In the genomic region with DNA sequence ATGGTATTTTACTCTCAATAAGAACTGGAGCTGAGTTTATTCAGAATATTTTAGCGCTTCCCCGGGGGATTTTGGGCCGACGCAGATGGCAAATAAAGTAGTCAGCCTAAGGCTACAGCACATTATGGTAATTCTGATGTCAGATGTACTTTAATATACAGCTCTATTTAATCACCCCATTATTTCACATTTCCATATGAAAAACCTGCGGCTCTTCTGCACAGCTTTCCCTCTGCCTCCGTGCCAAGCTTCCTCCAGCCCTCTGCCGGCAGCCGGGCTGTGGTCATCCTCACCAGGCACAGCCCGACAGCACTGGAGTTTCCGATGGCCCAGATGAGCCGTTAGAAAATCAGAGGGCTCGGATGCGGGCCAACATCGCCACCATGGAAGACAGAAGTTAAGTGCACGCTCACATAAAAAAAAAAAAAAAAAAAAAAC, we compare ENCODE assay signal across 9 mouse cellular contexts.
DNase-seq lines count a peak whose midpoint lies in the region; ATAC-seq and TF ChIP-seq lines count a peak whose summit lies in the region.
"Had no signal": no experiment of that assay in that cellular context is flagged by ENCODE, and none has a peak within 500 bp of the region (broad histone marks: within the 10 kb centered on the region; RNA-seq: fewer than 3 reads in every experiment).

No protein-coding gene starts in this region.

- no peaks in the 10 kb centered on the region for H3K9me3 ChIP-seq in heart, embryonic 11.5 days (replicated peaks; ENCODE audit: control insufficient read depth, low read length)
- no peaks in the 10 kb centered on the region for H3K9me3 ChIP-seq in neural tube, embryonic 11.5 days (ENCODE audit: control insufficient read depth, low read length)
- H3K9me3 ChIP-seq in hindbrain, embryonic 11.5 days (ENCODE audit: control insufficient read depth, low read length) = no peaks in the 10 kb centered on the region
- H3K9me3 ChIP-seq in midbrain, postnatal 0 days (ENCODE audit: low read length) = no peaks in the 10 kb centered on the region
- H3K9me3 ChIP-seq: lung, embryonic 15.5 days had no signal

- no peaks in the 10 kb centered on the region for H3K27me3 ChIP-seq in heart, embryonic 11.5 days (ENCODE audit: control insufficient read depth, insufficient read depth, low read length)
- no peaks in the 10 kb centered on the region for H3K27me3 ChIP-seq in neural tube, embryonic 11.5 days (ENCODE audit: control insufficient read depth, insufficient read depth, low read length)
- H3K27me3 ChIP-seq in hindbrain, embryonic 11.5 days (ENCODE audit: control insufficient read depth, insufficient read depth, low read length) = no peaks in the 10 kb centered on the region
- no peaks in the 10 kb centered on the region for H3K27me3 ChIP-seq in midbrain, postnatal 0 days (ENCODE audit: insufficient read depth, low read length)

- no peak overlapping the region for H3K9ac ChIP-seq in heart, embryonic 11.5 days (ENCODE audit: low read depth, low read length)
- H3K9ac ChIP-seq in neural tube, embryonic 11.5 days (ENCODE audit: low read length) = no peak overlapping the region
- no peak overlapping the region for H3K9ac ChIP-seq in hindbrain, embryonic 11.5 days (ENCODE audit: low read depth, low read length)
- 0 out of 2 replicates have a peak overlapping the region, but pooled peaks have one; percentile 1 for H3K9ac ChIP-seq in midbrain, postnatal 0 days (replicated peaks; ENCODE audit: low read length, poor library complexity, severe bottlenecking)
- H3K9ac ChIP-seq: lung, embryonic 15.5 days had no signal

- intact Hi-C loops in heart, postnatal 14 days (cut with DNase I) = no loop called here

- peak; percentile 65 for TF ChIP-seq CTCF in midbrain, postnatal 0 days (IDR thresholded peaks at IDR 0.05)

- H3K4me2 ChIP-seq in heart, embryonic 11.5 days = peak overlapping the region; percentile 40
- H3K4me2 ChIP-seq in neural tube, embryonic 11.5 days (ENCODE audit: low read depth) = peak overlapping the region; percentile 14; the same call in 1 of the 2 replicates
- no peak overlapping the region for H3K4me2 ChIP-seq in hindbrain, embryonic 11.5 days (replicated peaks; ENCODE audit: low read depth, low read length)
- peak overlapping the region; percentile 56 for H3K4me2 ChIP-seq in midbrain, postnatal 0 days (ENCODE audit: low read depth, low read length, poor library complexity, severe bottlenecking)

- H3K27ac ChIP-seq in heart, embryonic 11.5 days (ENCODE audit: low read depth, low read length) = no peak overlapping the region
- H3K27ac ChIP-seq in neural tube, embryonic 11.5 days (ENCODE audit: low read depth, low read length) = peak overlapping the region; percentile 40; the same call in 1 of the 2 replicates
- 0 out of 2 replicates have a peak overlapping the region, but pooled peaks have one; percentile 67 for H3K27ac ChIP-seq in hindbrain, embryonic 11.5 days (ENCODE audit: low read depth, low read length)
- H3K27ac ChIP-seq in midbrain, postnatal 0 days (ENCODE audit: low read depth, low read length) = 0 out of 2 replicates have a peak overlapping the region, but pooled peaks have one; percentile 51

- no peaks in the 10 kb centered on the region for H3K36me3 ChIP-seq in heart, embryonic 11.5 days (ENCODE audit: control insufficient read depth, insufficient read depth, low read length)
- H3K36me3 ChIP-seq in neural tube, embryonic 11.5 days (ENCODE audit: control insufficient read depth, insufficient read depth, low read length) = no peaks in the 10 kb centered on the region
- H3K36me3 ChIP-seq in hindbrain, embryonic 11.5 days (ENCODE audit: control insufficient read depth, insufficient read depth, low read length) = no peaks in the 10 kb centered on the region
- no peaks in the 10 kb centered on the region for H3K36me3 ChIP-seq in midbrain, postnatal 0 days (ENCODE audit: insufficient read depth, low read length)
- H3K36me3 ChIP-seq: lung, embryonic 15.5 days had no signal

- WGBS in heart, embryonic 11.5 days (ENCODE audit: insufficient replicate concordance) = 75% methylated on average over 15 of the region's 15 CpGs
- WGBS in neural tube, embryonic 11.5 days = 63% methylated on average over 15 of the region's 15 CpGs
- whole genome bisulfite sequencing in hindbrain, embryonic 11.5 days = 56% methylated on average over 15 of the region's 15 CpGs
- 11% methylated on average over 15 of the region's 15 CpGs for WGBS in midbrain, postnatal 0 days

- no peak for DNase-seq in heart, postnatal 14 days
- peak; percentile 69 for DNase-seq in neural tube, embryonic 11.5 days (ENCODE audit: low spot score)
- no peak for DNase-seq in neural tube, embryonic 10.5 days (ENCODE audit: extremely low spot score, low spot score)
- DNase-seq in hindbrain, embryonic 11.5 days (ENCODE audit: low spot score) = peak; percentile 65
- peak; percentile 83 for DNase-seq in midbrain, postnatal 0 days (ENCODE audit: low spot score)
- DNase-seq in thymus, postnatal 10 days (ENCODE audit: low spot score in 2 of 2) = no peak
- no peak for DNase-seq in thymus, postnatal 25 days

- no peak for ATAC-seq in heart, embryonic 11.5 days (replicated peaks; ENCODE audit: insufficient number of reproducible peaks, low FRiP score, low TSS enrichment)
- peak; percentile 68 for ATAC-seq in neural tube, embryonic 11.5 days (ENCODE audit: insufficient read depth, low FRiP score, low TSS enrichment)
- ATAC-seq in hindbrain, embryonic 11.5 days (ENCODE audit: low FRiP score) = peak; percentile 70
- ATAC-seq in midbrain, postnatal 0 days (ENCODE audit: low FRiP score) = peak; percentile 41; the same call in 1 of the 2 replicates

- no peak overlapping the region for H3K4me3 ChIP-seq in heart, embryonic 11.5 days (ENCODE audit: low read depth, low read length)
- no peak overlapping the region for H3K4me3 ChIP-seq in neural tube, embryonic 11.5 days (ENCODE audit: low read depth, low read length)
- no peak overlapping the region for H3K4me3 ChIP-seq in hindbrain, embryonic 11.5 days (ENCODE audit: low read depth, low read length)
- H3K4me3 ChIP-seq in midbrain, postnatal 0 days (ENCODE audit: low read depth, low read length) = peak overlapping the region; percentile 17; the same call in 1 of the 2 replicates
- H3K4me3 ChIP-seq: lung, embryonic 15.5 days had no signal

- H3K4me1 ChIP-seq in heart, embryonic 11.5 days (ENCODE audit: control insufficient read depth, insufficient read depth, low read length) = peaks cover 38% of the 10 kb centered on the region
- H3K4me1 ChIP-seq in neural tube, embryonic 11.5 days (ENCODE audit: control insufficient read depth, insufficient read depth, low read length) = peaks cover 29% of the 10 kb centered on the region
- H3K4me1 ChIP-seq in hindbrain, embryonic 11.5 days (replicated peaks; ENCODE audit: control insufficient read depth, insufficient read depth, low read length) = peaks cover 5% of the 10 kb centered on the region; the same call in 1 of the 2 replicates
- peaks cover 23% of the 10 kb centered on the region for H3K4me1 ChIP-seq in midbrain, postnatal 0 days (ENCODE audit: insufficient read depth, low read length)

Comparison
In these comparisons a context has a peak if more than half of its experiments do, and no peak if none do; other contexts are left out.
1. DNase-seq: peak in neural tube, embryonic 11.5 days (single experiment), hindbrain, embryonic 11.5 days (single experiment) and midbrain, postnatal 0 days (single experiment); none in heart, postnatal 14 days (0 of 2), neural tube, embryonic 10.5 days (single experiment), thymus, postnatal 10 days (0 of 2) and thymus, postnatal 25 days (single experiment).